Mouse (Mus musculus) embryonic facial prominence, embryonic 15.5 days (tissue): ENCODE data around the gene Sorcs2. TPM values are rescaled to one million over a fixed set of nuclear protein-coding genes. Genes with fewer than 3 reads are reported as not detected.

Experiments used
- ATAC-seq: fragments of 200-750 bp; cut with Nextera tagmentation; 2 replicates; pipeline ENCODE4 v1.8.0; 2017; ENCODE audit warnings: low read depth, moderate TSS enrichment; ENCODE audit not compliant: insufficient number of reproducible peaks, low FRiP score, low TSS enrichment
- H3K27ac ChIP-seq: fragments of 300-500 bp; sonication (generic); replicated peaks from 2 replicates; pipeline ENCODE4 v1.5.1; 2015; ENCODE audit warnings: mild to moderate bottlenecking, inconsistent platforms
- H3K27me3 ChIP-seq: fragments of 300-500 bp; sonication (generic); 2 replicates; pipeline ENCODE4 v1.6.1; 2015; ENCODE audit warnings: inconsistent platforms
- H3K36me3 ChIP-seq: fragments of 300-500 bp; sonication (generic); 2 replicates; pipeline ENCODE4 v1.6.1; 2015; ENCODE audit warnings: mild to moderate bottlenecking, inconsistent platforms
- H3K4me1 ChIP-seq: fragments of 300-500 bp; sonication (generic); 2 replicates; pipeline ENCODE4 v1.6.1; 2015; ENCODE audit warnings: inconsistent platforms
- H3K4me2 ChIP-seq: fragments of 300-500 bp; sonication (generic); replicated peaks from 2 replicates; pipeline ENCODE4 v1.6.1; 2015; ENCODE audit warnings: mild to moderate bottlenecking, inconsistent platforms
- H3K4me3 ChIP-seq: fragments of 300-500 bp; sonication (generic); replicated peaks from 2 replicates; pipeline ENCODE4 v1.5.1; 2015; ENCODE audit warnings: mild to moderate bottlenecking, inconsistent platforms
- H3K9ac ChIP-seq: fragments of 300-500 bp; sonication (generic); 2 replicates; pipeline ENCODE4 v1.6.1; 2015; ENCODE audit warnings: inconsistent platforms
- H3K9me3 ChIP-seq: fragments of 300-500 bp; sonication (generic); replicated peaks from 2 replicates; pipeline ENCODE4 v1.6.1; 2016; ENCODE audit warnings: inconsistent platforms
- WGBS: fragments of 180-500 bp; shearing (Covaris S2); methylation state at CpG from one replicate; pipeline ENCODE4 v1.1.7; 2015; 5-methylcytosine and 5-hydroxymethylcytosine counted together
- polyA plus RNA-seq: library from polyadenylated mRNA; unstranded; fragments of >200 nt; fragmentation: Nextera tagmentation; extraction: Ambion mirVana; gene quantifications from 2 replicates; pipeline ENCODE4 v1.2.1, GENCODE M21; 2015

Sorcs2 gene
- polyA plus RNA-seq, 1 experiment from 2014 or later: 25.3 TPM

DNA sequence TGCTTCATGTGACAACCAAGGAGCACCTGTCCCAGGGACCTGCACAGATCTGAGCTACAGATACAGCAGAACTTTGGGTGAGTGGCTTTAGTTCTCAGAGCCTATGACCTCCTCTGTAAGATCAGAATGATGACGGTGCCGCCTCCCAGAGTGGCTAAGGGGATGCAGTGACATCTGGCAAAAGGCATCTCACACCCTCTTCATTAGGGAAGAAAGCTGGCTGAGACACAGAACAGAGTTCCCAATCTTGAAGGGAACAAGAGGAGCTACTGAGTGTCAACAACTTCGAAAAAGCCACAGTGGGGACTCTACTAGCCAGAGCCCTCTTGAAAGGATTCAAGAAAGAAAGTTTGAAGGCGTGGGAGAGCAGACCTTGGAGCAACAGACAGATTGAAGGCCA, 100.7 kb downstream of the Sorcs2 start:
- WGBS: 70% methylated on average over 4 of the region's 4 CpGs

DNA sequence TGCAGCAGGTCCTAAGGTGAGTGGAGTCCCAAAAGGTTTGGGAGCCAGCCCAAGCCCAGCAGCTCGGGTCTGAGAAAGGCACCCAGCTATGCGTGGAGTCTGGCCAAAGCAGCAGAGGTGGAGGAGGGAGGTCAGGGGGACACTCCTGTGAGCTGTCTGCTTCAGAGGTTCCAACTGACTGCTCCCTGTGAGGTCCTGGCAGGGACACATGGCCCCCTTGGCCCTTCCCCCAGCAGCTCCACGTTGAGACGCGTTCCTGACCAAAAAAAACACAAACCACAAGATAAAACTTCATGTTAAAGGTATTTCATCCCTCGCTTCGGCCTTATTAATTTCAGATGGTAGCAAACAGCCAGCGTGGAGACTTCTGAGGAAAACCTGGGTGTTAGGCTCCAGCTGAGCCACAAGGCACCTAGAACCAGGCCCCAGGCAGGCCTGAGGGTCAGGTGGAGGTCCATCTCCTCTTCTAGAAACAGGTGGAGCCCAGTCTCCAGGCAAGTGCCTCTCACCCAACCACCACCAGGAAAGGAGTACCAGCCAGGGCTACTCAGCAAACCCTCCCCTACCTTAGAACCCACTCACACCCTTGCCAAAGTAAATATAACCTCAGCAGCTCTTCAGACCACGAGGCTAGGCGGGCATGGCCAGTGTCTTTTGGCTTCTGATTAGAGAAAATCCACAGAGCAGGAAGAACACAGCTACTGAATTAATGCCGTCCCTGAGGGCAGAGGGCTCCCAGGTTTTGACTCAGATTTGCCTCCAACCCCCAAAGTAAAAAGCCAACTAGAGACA, 104.6 kb downstream of the Sorcs2 start:
- peaks cover 31% of the 10 kb centered on the region for H3K4me1 ChIP-seq
- H3K27me3 ChIP-seq: no peaks in the 10 kb centered on the region
- H3K4me3 ChIP-seq: no peak overlapping the region
- no peak; the same call in 1 of the 2 replicates for ATAC-seq
- H3K9me3 ChIP-seq: no peaks in the 10 kb centered on the region
- 0 out of 2 replicates have a peak overlapping the region, but pooled peaks have one; percentile 17 for H3K27ac ChIP-seq
- no peaks in the 10 kb centered on the region for H3K36me3 ChIP-seq
- WGBS: 37% methylated on average over 11 of the region's 11 CpGs
- H3K4me2 ChIP-seq: no peak overlapping the region
- no peak overlapping the region for H3K9ac ChIP-seq

More for the DNA sequence above, 100.7 kb downstream of the Sorcs2 start:
- Histone ChIP-seq H3K9me3 (no peaks in the 10 kb centered on the region), H3K36me3 (no peaks in the 10 kb centered on the region), H3K9ac (no peak overlapping the region), H3K27me3 (no peaks in the 10 kb centered on the region), H3K4me2 (no peak overlapping the region), H3K4me3 (no peak overlapping the region), H3K4me1 (peaks cover 28% of the 10 kb centered on the region), H3K27ac (no peak overlapping the region)
- no peak for ATAC-seq

DNA sequence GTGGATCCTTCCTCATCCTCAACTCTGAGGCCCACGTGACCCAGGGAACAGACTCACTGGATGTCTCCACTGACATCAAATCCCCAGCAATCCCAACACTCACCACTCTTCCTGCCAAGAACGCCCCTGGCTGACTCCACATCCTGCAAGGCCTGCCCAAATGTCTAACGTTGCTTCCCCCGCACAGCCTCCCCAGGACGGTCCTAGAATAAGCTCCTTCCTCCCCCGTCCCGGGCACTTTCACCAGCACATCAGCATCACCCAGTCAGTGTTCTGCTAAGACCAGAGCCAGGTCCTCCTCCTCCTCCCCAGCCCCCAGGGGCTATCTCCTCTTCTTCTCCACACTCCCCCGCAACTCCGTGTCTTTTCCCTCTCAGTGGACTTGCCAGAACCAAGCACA, 105.6 kb downstream of the Sorcs2 start:
- ATAC-seq: no peak
- no peak overlapping the region for H3K9ac ChIP-seq
- H3K27me3 ChIP-seq: no peaks in the 10 kb centered on the region
- H3K27ac ChIP-seq: no peak overlapping the region
- no peak overlapping the region for H3K4me2 ChIP-seq
- no peaks in the 10 kb centered on the region for H3K36me3 ChIP-seq
- no peaks in the 10 kb centered on the region for H3K9me3 ChIP-seq
- 66% methylated on average over 9 of the region's 9 CpGs for WGBS
- H3K4me3 ChIP-seq: no peak overlapping the region
- peaks cover 31% of the 10 kb centered on the region for H3K4me1 ChIP-seq

DNA sequence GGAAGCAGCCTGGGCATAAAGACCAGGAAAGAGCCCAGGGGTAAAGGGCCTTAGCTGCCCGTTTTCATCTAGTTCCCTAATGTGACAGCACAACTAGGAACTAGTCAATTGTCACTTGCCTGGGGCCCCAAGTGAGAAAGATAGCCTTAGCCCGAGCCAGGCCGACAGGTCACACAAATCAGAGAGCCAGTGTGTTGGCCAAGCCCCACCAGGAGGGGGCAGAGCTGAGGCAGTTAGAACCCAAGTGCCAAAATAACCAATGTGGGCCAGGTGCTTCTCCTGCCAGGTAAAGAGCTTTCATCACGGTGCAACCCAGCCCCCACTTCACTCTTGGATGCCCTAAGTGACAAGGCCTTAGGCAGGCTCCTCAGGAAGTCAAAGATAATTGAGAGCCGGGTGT, 106.7 kb downstream of the Sorcs2 start:
- H3K9me3 ChIP-seq: no peaks in the 10 kb centered on the region
- H3K27me3 ChIP-seq: no peaks in the 10 kb centered on the region
- H3K36me3 ChIP-seq: no peaks in the 10 kb centered on the region
- H3K27ac ChIP-seq: no peak overlapping the region
- H3K4me1 ChIP-seq: peaks cover 33% of the 10 kb centered on the region
- no peak overlapping the region for H3K4me3 ChIP-seq
- no peak overlapping the region for H3K9ac ChIP-seq
- no peak overlapping the region for H3K4me2 ChIP-seq
- 38% methylated on average over 5 of the region's 5 CpGs for WGBS
- no peak for ATAC-seq

DNA sequence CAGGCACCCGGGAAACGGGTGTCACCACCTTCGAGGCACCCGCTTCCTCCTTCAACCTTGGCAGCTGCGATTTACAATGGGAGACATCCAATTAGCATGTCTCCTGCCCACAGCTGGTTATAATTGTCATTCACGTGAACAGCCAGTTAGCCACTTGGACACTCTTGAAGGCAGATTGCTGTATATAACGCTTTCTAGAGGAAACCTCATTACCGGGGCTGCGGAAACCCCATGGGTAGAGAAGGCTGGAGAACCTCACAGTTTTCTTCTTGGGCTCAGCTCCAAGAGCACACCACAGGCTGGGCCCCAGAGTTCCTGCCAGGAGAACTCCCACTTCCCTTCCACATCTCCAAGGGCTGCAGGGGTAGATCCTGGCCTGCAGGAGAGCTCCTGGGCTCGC, 112.5 kb downstream of the Sorcs2 start:
- Histone ChIP-seq H3K36me3 (no peaks in the 10 kb centered on the region), H3K4me1 (peaks cover 23% of the 10 kb centered on the region), H3K4me2 (no peak overlapping the region), H3K4me3 (no peak overlapping the region), H3K27me3 (no peaks in the 10 kb centered on the region), H3K27ac (peak overlapping the region; percentile 55; the same call in 1 of the 2 replicates), H3K9me3 (no peaks in the 10 kb centered on the region), H3K9ac (no peak overlapping the region)
- WGBS: 28% methylated on average over 10 of the region's 10 CpGs
- peak; percentile 16; the same call in 1 of the 2 replicates for ATAC-seq

DNA sequence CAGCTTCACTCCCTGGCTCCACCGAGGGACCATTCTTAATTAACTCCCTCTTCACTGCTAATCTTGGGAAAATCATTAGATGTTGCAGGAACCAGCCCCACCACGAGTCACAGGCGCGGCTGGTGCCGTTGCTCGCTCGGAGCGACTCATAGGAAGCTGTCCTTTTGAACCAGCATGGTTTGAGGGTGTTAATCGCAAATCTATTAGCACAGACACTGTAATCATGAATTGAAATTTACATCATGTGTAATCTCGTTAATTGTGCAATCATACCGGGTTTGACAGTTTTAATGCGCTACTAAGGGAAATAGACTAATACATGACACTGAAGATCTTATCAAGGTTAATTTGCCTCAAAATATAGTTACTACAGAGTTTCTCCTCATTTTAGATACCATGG, 118.0 kb downstream of the Sorcs2 start:
- no peak for ATAC-seq
- 73% methylated on average over 12 of the region's 12 CpGs for WGBS
- no peak overlapping the region for H3K4me3 ChIP-seq

DNA sequence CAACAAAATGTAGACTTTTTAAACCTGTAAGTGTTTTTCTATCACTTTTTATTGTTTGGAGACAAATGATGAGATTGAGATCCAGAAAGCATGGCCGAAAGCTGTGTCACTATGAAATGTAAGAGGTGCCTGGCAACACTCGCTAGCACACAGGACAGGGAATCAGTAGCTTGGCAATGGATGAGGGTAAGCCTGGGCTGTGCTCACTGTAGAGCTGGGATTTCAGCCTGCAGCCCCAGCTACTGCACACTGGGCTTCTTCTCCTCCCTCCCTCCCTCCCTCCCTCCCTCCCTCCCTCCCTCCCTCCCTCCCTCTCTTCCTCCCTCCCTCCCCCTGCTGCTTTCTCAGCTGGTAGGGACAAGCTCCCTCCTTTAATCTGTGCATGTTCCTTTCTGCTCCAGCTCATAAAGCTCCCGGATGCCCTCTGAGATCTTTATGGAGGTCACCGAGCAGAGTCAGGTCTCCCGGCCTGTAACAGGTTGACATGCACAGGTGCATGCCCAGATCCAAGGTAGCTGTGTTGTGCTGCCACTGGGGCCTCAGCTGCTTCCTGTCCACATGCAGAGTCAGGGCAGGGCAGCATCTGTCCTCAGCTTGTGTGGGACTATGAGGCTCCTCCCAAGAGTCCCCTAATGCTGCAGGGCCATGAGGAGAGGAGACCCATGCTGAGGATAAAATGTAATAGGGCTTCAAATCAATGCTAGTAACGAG, 123.1 kb downstream of the Sorcs2 start:
- Histone ChIP-seq H3K4me2 (no peak overlapping the region), H3K9ac (no peak overlapping the region), H3K9me3 (no peaks in the 10 kb centered on the region), H3K4me3 (no peak overlapping the region), H3K27ac (no peak overlapping the region), H3K4me1 (peaks cover 15% of the 10 kb centered on the region; the same call in 1 of the 2 replicates), H3K36me3 (no peaks in the 10 kb centered on the region), H3K27me3 (no peaks in the 10 kb centered on the region)
- no peak for ATAC-seq
- 72% methylated on average over 6 of the region's 6 CpGs for WGBS

More for the DNA sequence above, 118.0 kb downstream of the Sorcs2 start:
- Histone ChIP-seq H3K27me3 (no peaks in the 10 kb centered on the region), H3K9ac (no peak overlapping the region), H3K36me3 (no peaks in the 10 kb centered on the region), H3K27ac (no peak overlapping the region), H3K4me1 (peaks cover 23% of the 10 kb centered on the region; the same call in 1 of the 2 replicates), H3K9me3 (no peaks in the 10 kb centered on the region), H3K4me2 (no peak overlapping the region)

DNA sequence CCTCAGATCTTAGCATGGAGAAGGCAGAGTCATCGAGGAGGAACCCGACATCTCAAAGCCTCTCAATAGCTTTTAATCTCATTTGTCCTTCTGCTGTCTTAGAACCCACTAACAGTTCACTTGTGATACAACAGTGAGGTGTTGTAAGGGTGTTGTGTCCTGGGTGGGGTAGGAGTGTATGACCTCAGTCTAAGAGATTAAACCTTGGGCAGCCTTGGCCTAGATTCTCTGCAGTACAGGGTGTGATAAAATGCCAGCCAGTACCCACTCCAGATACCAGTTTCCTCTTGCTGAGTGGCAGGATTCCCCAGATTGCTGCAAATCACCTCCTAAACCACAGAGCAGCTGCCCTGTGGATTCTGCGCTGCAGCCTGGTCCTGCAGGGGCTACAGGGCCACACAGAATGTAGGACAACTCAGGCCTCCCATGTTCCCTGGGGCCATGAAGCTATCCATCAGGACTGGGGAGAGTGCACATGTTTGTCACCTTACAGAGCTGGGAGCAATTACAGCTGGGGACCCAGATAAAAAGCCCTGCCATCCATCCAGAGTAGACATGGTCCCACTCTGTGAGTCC, 130.7 kb downstream of the Sorcs2 start:
- H3K4me1 ChIP-seq: no peaks in the 10 kb centered on the region
- H3K27ac ChIP-seq: no peak overlapping the region
- no peak overlapping the region for H3K9ac ChIP-seq
- H3K36me3 ChIP-seq: no peaks in the 10 kb centered on the region
- 91% methylated on average over 3 of the region's 3 CpGs for WGBS
- no peaks in the 10 kb centered on the region for H3K27me3 ChIP-seq
- H3K4me3 ChIP-seq: no peak overlapping the region
- H3K4me2 ChIP-seq: no peak overlapping the region
- no peaks in the 10 kb centered on the region for H3K9me3 ChIP-seq
- no peak for ATAC-seq

DNA sequence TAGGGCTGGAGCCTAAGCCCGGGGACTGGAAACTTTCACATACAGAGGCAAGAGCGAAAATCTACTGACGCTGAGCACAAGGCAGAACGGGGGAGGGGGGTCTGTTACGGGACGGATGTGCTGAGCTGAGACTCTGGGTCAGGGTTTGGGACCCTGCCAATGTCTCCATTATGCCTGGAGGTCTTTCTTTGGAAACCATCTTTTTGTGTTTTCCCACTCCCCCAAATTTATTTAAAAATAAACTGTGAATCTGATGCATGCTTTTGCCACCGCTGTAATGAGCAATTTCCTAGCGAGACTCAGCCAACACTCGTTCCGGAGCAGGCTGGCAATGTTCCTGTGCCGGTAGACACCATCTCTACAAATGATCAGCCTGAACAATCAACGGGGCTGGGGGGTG, 137.1 kb downstream of the Sorcs2 start:
- ATAC-seq: 0 out of 2 replicates have a peak, but pooled peaks have one; percentile 16
- Histone ChIP-seq H3K4me1 (peaks cover 25% of the 10 kb centered on the region), H3K27me3 (no peaks in the 10 kb centered on the region), H3K27ac (no peak overlapping the region), H3K36me3 (no peaks in the 10 kb centered on the region), H3K9ac (no peak overlapping the region), H3K9me3 (no peaks in the 10 kb centered on the region), H3K4me2 (no peak overlapping the region), H3K4me3 (no peak overlapping the region)
- 34% methylated on average over 12 of the region's 12 CpGs for WGBS

DNA sequence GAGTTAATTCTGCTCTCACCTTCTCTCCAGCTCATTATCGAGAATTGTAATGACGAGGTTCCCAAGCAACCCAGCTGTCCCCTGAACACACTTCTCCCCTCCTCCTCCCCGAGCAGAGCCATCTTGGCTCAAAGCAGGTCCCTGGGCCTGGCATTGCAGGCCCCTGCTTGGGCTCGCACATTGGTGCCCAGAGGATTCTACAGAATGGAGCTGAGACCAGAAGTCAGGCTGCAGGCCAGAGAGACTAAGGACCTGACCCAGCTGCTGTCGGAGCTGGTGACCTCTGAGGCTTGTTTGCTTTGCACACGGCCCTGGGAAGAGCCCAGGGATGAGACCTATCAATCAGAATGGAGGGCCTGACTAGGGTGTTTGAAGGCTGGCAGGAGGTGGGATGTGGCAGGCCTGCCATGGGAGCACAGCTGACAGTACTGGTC, 138.2 kb downstream of the Sorcs2 start:
- Histone ChIP-seq H3K27me3 (no peaks in the 10 kb centered on the region), H3K27ac (peak overlapping the region; percentile 22; the same call in 1 of the 2 replicates), H3K4me3 (no peak overlapping the region), H3K4me2 (no peak overlapping the region), H3K9ac (no peak overlapping the region), H3K4me1 (peaks cover 35% of the 10 kb centered on the region), H3K36me3 (no peaks in the 10 kb centered on the region), H3K9me3 (no peaks in the 10 kb centered on the region)
- no peak for ATAC-seq
- WGBS: 44% methylated on average over 6 of the region's 6 CpGs
